In genomic region chr2:102399864-102400604, GRCm38 (mm10) we compare ENCODE assay signal across 8 mouse cellular contexts. TPM values are rescaled to one million over a fixed set of nuclear protein-coding genes. Genes with fewer than 3 reads are reported as not detected.
DNase-seq lines count a peak whose midpoint lies in the region; ATAC-seq and TF ChIP-seq lines count a peak whose summit lies in the region.

No protein-coding gene starts in this region.

- peak overlapping the region; percentile 95 for H3K27ac ChIP-seq in heart, embryonic 13.5 days (replicated peaks)
- no peak overlapping the region for H3K27ac ChIP-seq in ES-Bruce4 (ENCODE audit: insufficient read depth, low read length)
- peak overlapping the region; percentile 94 for H3K27ac ChIP-seq in forebrain, embryonic 15.5 days (replicated peaks)
- peak overlapping the region; percentile 83 for H3K27ac ChIP-seq in liver, embryonic 15.5 days (replicated peaks)

- 35% methylated on average over 48 of the region's 48 CpGs for WGBS in heart, embryonic 13.5 days
- WGBS in forebrain, embryonic 15.5 days = 40% methylated on average over 48 of the region's 48 CpGs
- 33% methylated on average over 48 of the region's 48 CpGs for WGBS in liver, embryonic 15.5 days (ENCODE audit: insufficient replicate concordance)

- intact Hi-C loops in heart, postnatal 14 days (cut with DNase I) = loop anchor here (5.0 kb wide), 3 partner anchors 52 to 308 kb away; partner anchors contain the start of gene Fjx1

- no peak for TF ChIP-seq CTCF in ES-Bruce4 (IDR thresholded peaks at IDR 0.05; ENCODE audit: low read depth, low read length)

- peaks cover 6% of the 10 kb centered on the region; the same call in 1 of the 2 replicates for H3K36me3 ChIP-seq in heart, embryonic 13.5 days
- H3K36me3 ChIP-seq in ES-Bruce4 (ENCODE audit: control insufficient read depth, insufficient read depth, low read length, poor library complexity, severe bottlenecking) = no peaks in the 10 kb centered on the region
- H3K36me3 ChIP-seq in forebrain, embryonic 15.5 days = no peaks in the 10 kb centered on the region
- H3K36me3 ChIP-seq in liver, embryonic 15.5 days (replicated peaks) = no peaks in the 10 kb centered on the region

- H3K4me3 ChIP-seq in heart, embryonic 13.5 days = peak overlapping the region; percentile 68
- H3K4me3 ChIP-seq in ES-Bruce4 (ENCODE audit: low read depth, low read length) = peak overlapping the region; percentile 78
- H3K4me3 ChIP-seq in forebrain, embryonic 15.5 days = peak overlapping the region; percentile 80
- peak overlapping the region; percentile 69 for H3K4me3 ChIP-seq in liver, embryonic 15.5 days (replicated peaks)

- no peak for TF ChIP-seq EP300 in ES-Bruce4 (IDR thresholded peaks at IDR 0.05; ENCODE audit: insufficient read depth, low read depth, low read length)

- ATAC-seq in heart, embryonic 13.5 days (ENCODE audit: extremely low read depth, insufficient number of reproducible peaks, low FRiP score, low TSS enrichment) = peak; percentile 33; the same call in 1 of the 2 replicates
- no peak for ATAC-seq in forebrain, embryonic 15.5 days (replicated peaks)
- ATAC-seq in liver, embryonic 15.5 days (ENCODE audit: insufficient read depth) = no peak

- H3K9ac ChIP-seq in heart, embryonic 13.5 days = peak overlapping the region; percentile 87
- peak overlapping the region; percentile 54 for H3K9ac ChIP-seq in ES-Bruce4 (ENCODE audit: low read depth, poor library complexity, severe bottlenecking)
- peak overlapping the region; percentile 79 for H3K9ac ChIP-seq in forebrain, embryonic 15.5 days (replicated peaks)
- peak overlapping the region; percentile 67 for H3K9ac ChIP-seq in liver, embryonic 15.5 days

- H3K9me3 ChIP-seq in heart, embryonic 13.5 days = no peaks in the 10 kb centered on the region
- H3K9me3 ChIP-seq in ES-Bruce4 (replicated peaks; ENCODE audit: control insufficient read depth, insufficient read depth, low read length, poor library complexity, severe bottlenecking) = peaks cover 4% of the 10 kb centered on the region; the same call in 1 of the 2 replicates
- no peaks in the 10 kb centered on the region for H3K9me3 ChIP-seq in forebrain, embryonic 15.5 days
- no peaks in the 10 kb centered on the region for H3K9me3 ChIP-seq in liver, embryonic 15.5 days (replicated peaks)

- peaks cover 33% of the 10 kb centered on the region for H3K4me1 ChIP-seq in heart, embryonic 13.5 days
- H3K4me1 ChIP-seq in ES-Bruce4 (ENCODE audit: control insufficient read depth, insufficient read depth, low read length) = no peaks in the 10 kb centered on the region
- H3K4me1 ChIP-seq in forebrain, embryonic 15.5 days = peaks cover 30% of the 10 kb centered on the region
- peaks cover 40% of the 10 kb centered on the region for H3K4me1 ChIP-seq in liver, embryonic 15.5 days (replicated peaks)

- no peaks in the 10 kb centered on the region for H3K27me3 ChIP-seq in heart, embryonic 13.5 days (replicated peaks)
- H3K27me3 ChIP-seq in ES-Bruce4 (ENCODE audit: control insufficient read depth, insufficient read depth, low read length, poor library complexity, severe bottlenecking) = peaks cover 5% of the 10 kb centered on the region
- no peaks in the 10 kb centered on the region for H3K27me3 ChIP-seq in forebrain, embryonic 15.5 days
- no peaks in the 10 kb centered on the region for H3K27me3 ChIP-seq in liver, embryonic 15.5 days

- no peak for DNase-seq in heart, postnatal 14 days
- no peak for DNase-seq in natural killer cell, adult 2 months (ENCODE audit: low spot score in 2 of 2)
- no peak for DNase-seq in gastrocnemius, postnatal 10 days
- DNase-seq in frontal cortex, postnatal 25 days (ENCODE audit: low spot score in 2 of 2) = no peak

- peak overlapping the region; percentile 89 for H3K4me2 ChIP-seq in heart, embryonic 13.5 days
- H3K4me2 ChIP-seq in forebrain, embryonic 15.5 days (replicated peaks) = peak overlapping the region; percentile 88
- H3K4me2 ChIP-seq in liver, embryonic 15.5 days = peak overlapping the region; percentile 95

- no peak for TF ChIP-seq POLR2A in ES-Bruce4 (IDR thresholded peaks at IDR 0.05; ENCODE audit: insufficient read depth, low read length)

RNA-seq across cellular contexts. Expression of gene Trim44, which starts 7.6 kb away (rescaled TPM):
- polyA plus RNA-seq in heart, embryonic 13.5 days (2015; fragmentation: Nextera tagmentation; extraction: Ambion mirVana) = 17.7 and 19.9 TPM in 2 replicates
- 10 to 100 TPM; 30.0 to 31.3 TPM for total RNA-seq in heart, postnatal 14 days (2021)
- 53.9 and 56.5 TPM in 2 replicates for polyA plus RNA-seq in ES-Bruce4 (2011; ENCODE audit: insufficient read depth, insufficient read length, low read depth, missing spikeins)
- 52.6 and 57.1 TPM in 2 replicates for polyA plus RNA-seq in forebrain, embryonic 15.5 days (2015; fragmentation: Nextera tagmentation; extraction: Ambion mirVana)
- polyA plus RNA-seq in liver, embryonic 15.5 days (2015; fragmentation: Nextera tagmentation; extraction: Ambion mirVana) = 6.2 and 6.4 TPM in 2 replicates
- 10 to 100 TPM; 27.1 to 32.2 TPM for total RNA-seq in gastrocnemius, postnatal 10 days (2021)

RNA-seq across cellular contexts. Expression of gene Fjx1, which starts 52.3 kb away (rescaled TPM):
- 2.5 and 2.6 TPM in 2 replicates for polyA plus RNA-seq in heart, embryonic 13.5 days (2015; fragmentation: Nextera tagmentation; extraction: Ambion mirVana)
- 1 to 10 TPM in 1 of 2 experiments, under 1 TPM in 1; 0.98 to 1.1 TPM for total RNA-seq in heart, postnatal 14 days (2021)
- polyA plus RNA-seq in ES-Bruce4 (2011; ENCODE audit: insufficient read depth, insufficient read length, low read depth, missing spikeins) = 1.9 and 2.7 TPM in 2 replicates
- polyA plus RNA-seq in forebrain, embryonic 15.5 days (2015; fragmentation: Nextera tagmentation; extraction: Ambion mirVana) = 36.6 and 39.8 TPM in 2 replicates
- polyA plus RNA-seq in liver, embryonic 15.5 days (2015; fragmentation: Nextera tagmentation; extraction: Ambion mirVana) = 0.37 and 0.43 TPM in 2 replicates
- total RNA-seq in gastrocnemius, postnatal 10 days (2021) = 1 to 10 TPM; 3.3 to 4.1 TPM

Comparison
In these comparisons a context has a peak if more than half of its experiments do, and no peak if none do; other contexts are left out.
1. RNA of gene Fjx1, which starts 52.3 kb away (polyA plus RNA-seq): 36.6 to 39.8 TPM in forebrain, embryonic 15.5 days; 2.5 to 2.6 TPM in heart, embryonic 13.5 days, 1.9 to 2.7 TPM in ES-Bruce4 and 0.37 to 0.43 TPM in liver, embryonic 15.5 days; every median in the first group is over 10 times any median in the second.
2. Peak in every context shown above with its lines, with median percentiles within 50 percentile points of each other: H3K4me2 ChIP-seq, H3K4me3 ChIP-seq and H3K9ac ChIP-seq.